ENCODE assay signal across 8 mouse cellular contexts in genomic region chr1:180428101-180428712, GRCm38 (mm10). TPM values are rescaled to one million over a fixed set of nuclear protein-coding genes. Genes with fewer than 3 reads are reported as not detected.
DNase-seq lines count a peak whose midpoint lies in the region; ATAC-seq and TF ChIP-seq lines count a peak whose summit lies in the region.

No protein-coding gene starts in this region.

- peak; percentile 24 for ATAC-seq in granulocyte monocyte progenitor cell, adult 5-6 weeks (replicated peaks; ENCODE audit: poor library complexity, severe bottlenecking)
- ATAC-seq in megakaryocyte progenitor cell, adult 5-6 weeks (replicated peaks; ENCODE audit: poor library complexity): peak; percentile 49

- H3K27ac ChIP-seq in layer of hippocampus, adult 2 months: peak overlapping the region; percentile 80

- peak; percentile 100 for TF ChIP-seq CTCF in layer of hippocampus, adult 2 months (conservative IDR thresholded peaks at IDR 0.05)
- peak; percentile 95 for TF ChIP-seq CTCF in brain, embryonic 14.5 days (IDR thresholded peaks at IDR 0.05; ENCODE audit: borderline replicate concordance, extremely low read depth, insufficient read depth, insufficient read length)

- DNase-seq in layer of hippocampus, adult 2 months (ENCODE audit: low spot score in 2 of 2): peak; percentile 69 to 81
- no peak for DNase-seq in layer of hippocampus, adult 9-10 months (ENCODE audit: low spot score)
- peak; percentile 64 for DNase-seq in ES-CJ7 (ENCODE audit: low read depth, low spot score)
- peak; percentile 79 for DNase-seq in brain, embryonic 14.5 days (ENCODE audit: low read depth)
- peak; percentile 72 to 87 for DNase-seq in layer of hippocampus, postnatal 14 days (ENCODE audit: low spot score in 2 of 2)
- peak; percentile 52 for DNase-seq in thymus, postnatal 36 days

- no peak for TF ChIP-seq POLR2A in brain, embryonic 14.5 days (IDR thresholded peaks at IDR 0.05; ENCODE audit: borderline replicate concordance, extremely low read depth, insufficient read depth, insufficient read length, poor library complexity, severe bottlenecking)

- no peak overlapping the region; the same call in 1 of the 2 replicates for H3K4me3 ChIP-seq in layer of hippocampus, adult 2 months

RNA-seq across cellular contexts. Expression of gene Stum, which starts 55.1 kb away (rescaled TPM):
- 100 to 1,000 TPM; 298 to 309 TPM for total RNA-seq in layer of hippocampus, adult 2 months (2021)
- polyA plus RNA-seq in brain, embryonic 14.5 days (2012; rRNA removed): 10.2 and 11.6 TPM in 2 replicates
- total RNA-seq in granulocyte monocyte progenitor cell, adult 5-6 weeks (2014; fragmentation: Nextera tagmentation): not detected in 2 replicates
- total RNA-seq in granulocyte monocyte progenitor cell, adult 5-6 weeks (2017): not detected in 2 replicates
- 100 to 1,000 TPM; 263 to 281 TPM for total RNA-seq in layer of hippocampus, postnatal 14 days (2021)
- not detected in 2 replicates for total RNA-seq in megakaryocyte progenitor cell, adult 5-6 weeks (2015)
- not detected in 2 replicates for total RNA-seq in megakaryocyte progenitor cell, adult 5-6 weeks (2017)

Comparison
In these comparisons a context has a peak if more than half of its experiments do, and no peak if none do; other contexts are left out.
1. RNA of gene Stum, which starts 55.1 kb away (total RNA-seq): 298 to 309 TPM in layer of hippocampus, adult 2 months and 263 to 281 TPM in layer of hippocampus, postnatal 14 days; not detected in granulocyte monocyte progenitor cell, adult 5-6 weeks and not detected in megakaryocyte progenitor cell, adult 5-6 weeks; every median in the first group is over 100 times any median in the second.